Mouse (Mus musculus): ENCODE measurements at regions not wholly inside any gene's neighbourhood (a gene's known extent, or its start where the extent isn't known, plus 50 kb on each side); places are given as distances from the start of the nearest gene placed in this dataset.

- TF ChIP-seq CTCF (IDR thresholded peaks at IDR 0.05; ENCODE audit: insufficient read depth, low read depth, low read length) (no peak), POLR2A (IDR thresholded peaks at IDR 0.05; ENCODE audit: insufficient read depth, low read depth, low read length) (no peak)
Measured at GRCm38 (mm10) chr12:13079832-13080231, 138.1 kb upstream of the Mycn start.
